Mouse (Mus musculus): ENCODE data around the gene Kif21b.

- TF ChIP-seq CTCF (IDR thresholded peaks at IDR 0.05; ENCODE audit: borderline replicate concordance, extremely low read depth, insufficient read depth, insufficient read length) = no peak
- no peak for TF ChIP-seq POLR2A (IDR thresholded peaks at IDR 0.05; ENCODE audit: borderline replicate concordance, extremely low read depth, insufficient read depth, insufficient read length, poor library complexity, severe bottlenecking)
Observed at GRCm38 (mm10) chr1:136220037-136220871, 89.1 kb downstream of the Kif21b start.
